Mouse (Mus musculus): ENCODE results near the gene Lhcgr.
"Not testable (repeated sequence)": the region's sequence is repeated elsewhere in the genome, so short reads cannot be mapped to it uniquely, and the experiment has no call there.

Lhcgr gene

GRCm38 (mm10) chr17:88791440-88792152, at the start of gene Lhcgr:
Lhcgr (minus strand) TSS chr17:88791990.
- DNase-seq (ENCODE audit: low spot score) = no peak

GRCm38 (mm10) chr17:88817601-88818000, 25.8 kb upstream of the Lhcgr start:
- DNase-seq (ENCODE audit: low spot score) = peak; percentile 5

GRCm38 (mm10) chr17:88812943-88813342, 21.2 kb upstream of the Lhcgr start:
- not testable (repeated sequence) for DNase-seq (ENCODE audit: low spot score)

- DNase-seq (ENCODE audit: low spot score) = no peak
These were observed 19.0 kb upstream of the Lhcgr start for GRCm38 (mm10) chr17:88810807-88811206.

- DNase-seq (ENCODE audit: low spot score) = no peak
These were observed 14.6 kb upstream of the Lhcgr start for GRCm38 (mm10) chr17:88806421-88806820.

- DNase-seq (ENCODE audit: low spot score) = no peak
These were observed 11.7 kb upstream of the Lhcgr start for GRCm38 (mm10) chr17:88803441-88803840.

- no peak for DNase-seq (ENCODE audit: low spot score)
These were observed 1.1 kb downstream of the Lhcgr start for GRCm38 (mm10) chr17:88790680-88791079.

GRCm38 (mm10) chr17:88788392-88788791, 3.4 kb downstream of the Lhcgr start:
- no peak for DNase-seq (ENCODE audit: low spot score)

GRCm38 (mm10) chr17:88786881-88787280, 4.9 kb downstream of the Lhcgr start:
- no peak for DNase-seq (ENCODE audit: low spot score)

GRCm38 (mm10) chr17:88786385-88786784, 5.4 kb downstream of the Lhcgr start:
- DNase-seq (ENCODE audit: low spot score) = no peak

GRCm38 (mm10) chr17:88779148-88779547, 12.6 kb downstream of the Lhcgr start:
- DNase-seq (ENCODE audit: low spot score) = no peak

- DNase-seq (ENCODE audit: low spot score) = no peak
These were observed 17.7 kb downstream of the Lhcgr start for GRCm38 (mm10) chr17:88774103-88774526.

GRCm38 (mm10) chr17:88770081-88770480, 21.7 kb downstream of the Lhcgr start:
- DNase-seq (ENCODE audit: low spot score) = no peak

- DNase-seq (ENCODE audit: low spot score) = no peak
These were observed 22.4 kb downstream of the Lhcgr start for GRCm38 (mm10) chr17:88769283-88769859.

- DNase-seq (ENCODE audit: low spot score) = no peak
These were observed 24.9 kb downstream of the Lhcgr start for GRCm38 (mm10) chr17:88766857-88767256.

GRCm38 (mm10) chr17:88764136-88764485, 27.7 kb downstream of the Lhcgr start:
- DNase-seq (ENCODE audit: low spot score) = peak; percentile 38

GRCm38 (mm10) chr17:88763396-88764135, 28.2 kb downstream of the Lhcgr start:
- DNase-seq (ENCODE audit: low spot score) = no peak

- DNase-seq (ENCODE audit: low spot score) = peak; percentile 25
These were observed 33.8 kb downstream of the Lhcgr start for GRCm38 (mm10) chr17:88758003-88758437.

GRCm38 (mm10) chr17:88755776-88756175, 36.0 kb downstream of the Lhcgr start:
- no peak for DNase-seq (ENCODE audit: low spot score)

GRCm38 (mm10) chr17:88753472-88753857, 38.3 kb downstream of the Lhcgr start:
- DNase-seq (ENCODE audit: low spot score) = no peak

GRCm38 (mm10) chr17:88752827-88753471, 38.8 kb downstream of the Lhcgr start:
- DNase-seq (ENCODE audit: low spot score) = peak; percentile 52

GRCm38 (mm10) chr17:88749646-88750045, 42.1 kb downstream of the Lhcgr start:
- DNase-seq (ENCODE audit: low spot score) = no peak

GRCm38 (mm10) chr17:88706231-88706649, 85.5 kb downstream of the Lhcgr start:
- DNase-seq (ENCODE audit: low spot score) = no peak

Measured in layer of hippocampus, adult 11-12 months (tissue).